Mouse (Mus musculus) neural tube, embryonic 11.5 days (tissue): ENCODE results near the gene Wdr6. TPM values are rescaled to one million over a fixed set of nuclear protein-coding genes. Genes with fewer than 3 reads are reported as not detected.
A peak's percentile ranks its signal among the peaks of the same experiment; 100 is the strongest.

Source experiments
- microRNA counts: library from miRNA; unstranded; fragments of <30 nt; microRNA quantifications from one replicate; lab custom pipeline; 2015
- microRNA-seq: library from miRNA; unstranded; fragments of <30 nt; microRNA quantifications from one replicate; pipeline ENCODE4, GENCODE M21; 2016
- polyA plus RNA-seq: library from polyadenylated mRNA; unstranded; fragments of >200 nt; fragmentation: Nextera tagmentation; extraction: Ambion mirVana; gene quantifications from 2 replicates; pipeline ENCODE4 v1.2.1, GENCODE M21; 2014

Gene Wdr6
- polyA plus RNA-seq, 1 experiment from 2014 or later, result 179 TPM

MicroRNAs encoded within 50 kb of the gene (microRNA counts, 519-probe panel; counts per million panel counts)
- 4,257 counts per million, percentile 78 among the panel's probes with 10 or more counts for microRNA mmu-miR-191 (lab: Ali Mortazavi, UCI)
- 2,973 counts per million, percentile 64 among the panel's probes with 10 or more counts for microRNA mmu-miR-425 (lab: Ali Mortazavi, UCI)

Small RNAs within 50 kb of the gene (microRNA-seq; reads per million reads assigned to microRNA genes)
- not detected for gene Gm24083
- not detected for gene Mir191
- gene Mir425, result 1,413 reads per million, percentile 81 among the genes with 10 or more reads in this experiment

Other genes starting within 250 kb of the Wdr6 start
- gene Gpx1, start 239.8 kb downstream of the Wdr6 start, polyA plus RNA-seq, result 700 and 705 TPM in 2 replicates
- 141 and 145 TPM in 2 replicates for gene Usp4, start 230.9 kb downstream of the Wdr6 start, polyA plus RNA-seq
- 0.84 and 1.3 TPM in 2 replicates for gene 1700102P08Rik, start 185.9 kb downstream of the Wdr6 start, polyA plus RNA-seq
- gene Ccdc36, start 150.3 kb downstream of the Wdr6 start, polyA plus RNA-seq, result 0.62 and 0.77 TPM in 2 replicates
- not detected in 2 replicates for gene BC048562, start 142.3 kb downstream of the Wdr6 start, polyA plus RNA-seq
- 50.2 and 58.2 TPM in 2 replicates for gene Ccdc71, start 118.2 kb downstream of the Wdr6 start, polyA plus RNA-seq
- 25.4 and 28.9 TPM in 2 replicates for gene Klhdc8b, start 117.2 kb downstream of the Wdr6 start, polyA plus RNA-seq
- 17.2 and 18.1 TPM in 2 replicates for gene Lamb2, start 99.0 kb downstream of the Wdr6 start, polyA plus RNA-seq
- gene Usp19, start 88.1 kb downstream of the Wdr6 start, polyA plus RNA-seq, result 73.8 and 79.9 TPM in 2 replicates
- 120 and 129 TPM in 2 replicates for gene Qars, start 71.0 kb downstream of the Wdr6 start, polyA plus RNA-seq
- 164 and 169 TPM in 2 replicates for gene Qrich1, start 61.9 kb downstream of the Wdr6 start, polyA plus RNA-seq
- 179 and 189 TPM in 2 replicates for gene Impdh2, start 18.5 kb downstream of the Wdr6 start, polyA plus RNA-seq
- 52.1 and 58.2 TPM in 2 replicates for gene Ndufaf3, start 11.3 kb downstream of the Wdr6 start, polyA plus RNA-seq
- 173 and 190 TPM in 2 replicates for gene Dalrd3, start 8.9 kb downstream of the Wdr6 start, polyA plus RNA-seq
- 10.5 and 11.7 TPM in 2 replicates for gene P4htm, start 18.9 kb upstream of the Wdr6 start, polyA plus RNA-seq
- 54.8 and 55.9 TPM in 2 replicates for gene Arih2, start 70.6 kb upstream of the Wdr6 start, polyA plus RNA-seq
- gene Slc25a20, start 83.3 kb upstream of the Wdr6 start, polyA plus RNA-seq, result 31.0 and 32.8 TPM in 2 replicates
- 64.6 and 69.0 TPM in 2 replicates for gene Prkar2a, start 110.6 kb upstream of the Wdr6 start, polyA plus RNA-seq
- 121 and 129 TPM in 2 replicates for gene Ip6k2, start 205.1 kb upstream of the Wdr6 start, polyA plus RNA-seq
- 14.5 and 15.5 TPM in 2 replicates for gene Nckipsd, start 229.6 kb upstream of the Wdr6 start, polyA plus RNA-seq
- gene Celsr3, start 247.6 kb upstream of the Wdr6 start, polyA plus RNA-seq, result 6.7 and 8.9 TPM in 2 replicates